Mouse (Mus musculus) embryonic facial prominence, embryonic 15.5 days (tissue): ENCODE data around the gene P4ha1. TPM values are rescaled to one million over a fixed set of nuclear protein-coding genes. Genes with fewer than 3 reads are reported as not detected.

Experiments used
- ATAC-seq: fragments of 200-750 bp; cut with Nextera tagmentation; 2 replicates; pipeline ENCODE4 v1.8.0; 2017; ENCODE audit warnings: low read depth, moderate TSS enrichment; ENCODE audit not compliant: insufficient number of reproducible peaks, low FRiP score, low TSS enrichment
- H3K27ac ChIP-seq: fragments of 300-500 bp; sonication (generic); replicated peaks from 2 replicates; pipeline ENCODE4 v1.5.1; 2015; ENCODE audit warnings: mild to moderate bottlenecking, inconsistent platforms
- H3K27me3 ChIP-seq: fragments of 300-500 bp; sonication (generic); 2 replicates; pipeline ENCODE4 v1.6.1; 2015; ENCODE audit warnings: inconsistent platforms
- H3K36me3 ChIP-seq: fragments of 300-500 bp; sonication (generic); 2 replicates; pipeline ENCODE4 v1.6.1; 2015; ENCODE audit warnings: mild to moderate bottlenecking, inconsistent platforms
- H3K4me1 ChIP-seq: fragments of 300-500 bp; sonication (generic); 2 replicates; pipeline ENCODE4 v1.6.1; 2015; ENCODE audit warnings: inconsistent platforms
- H3K4me2 ChIP-seq: fragments of 300-500 bp; sonication (generic); replicated peaks from 2 replicates; pipeline ENCODE4 v1.6.1; 2015; ENCODE audit warnings: mild to moderate bottlenecking, inconsistent platforms
- H3K4me3 ChIP-seq: fragments of 300-500 bp; sonication (generic); replicated peaks from 2 replicates; pipeline ENCODE4 v1.5.1; 2015; ENCODE audit warnings: mild to moderate bottlenecking, inconsistent platforms
- H3K9ac ChIP-seq: fragments of 300-500 bp; sonication (generic); 2 replicates; pipeline ENCODE4 v1.6.1; 2015; ENCODE audit warnings: inconsistent platforms
- H3K9me3 ChIP-seq: fragments of 300-500 bp; sonication (generic); replicated peaks from 2 replicates; pipeline ENCODE4 v1.6.1; 2016; ENCODE audit warnings: inconsistent platforms
- WGBS: fragments of 180-500 bp; shearing (Covaris S2); methylation state at CpG from one replicate; pipeline ENCODE4 v1.1.7; 2015; 5-methylcytosine and 5-hydroxymethylcytosine counted together
- polyA plus RNA-seq: library from polyadenylated mRNA; unstranded; fragments of >200 nt; fragmentation: Nextera tagmentation; extraction: Ambion mirVana; gene quantifications from 2 replicates; pipeline ENCODE4 v1.2.1, GENCODE M21; 2015

Gene P4ha1
- polyA plus RNA-seq, 1 experiment from 2014 or later: 123 TPM

DNA sequence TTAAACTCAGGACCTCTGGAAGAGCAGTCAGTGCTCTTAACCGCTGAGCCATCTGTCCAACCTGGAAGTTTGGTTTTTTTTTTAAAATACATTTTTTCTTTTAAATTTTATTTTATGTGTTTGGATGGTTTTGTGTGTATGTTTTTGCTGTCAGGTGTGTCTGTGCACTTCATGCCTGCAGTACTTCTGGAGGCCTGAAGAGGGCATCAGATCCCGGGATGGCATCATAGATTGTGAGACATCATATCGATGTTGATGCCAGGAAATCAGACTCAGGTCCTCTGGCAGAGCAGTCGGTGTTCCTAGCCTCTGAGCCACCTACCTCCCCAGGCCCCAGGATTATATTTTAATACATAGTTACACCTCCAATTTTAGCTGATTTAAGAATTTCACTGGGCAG, 90.6 kb downstream of the P4ha1 start:
- Histone ChIP-seq H3K4me1 (no peaks in the 10 kb centered on the region), H3K27me3 (no peaks in the 10 kb centered on the region), H3K36me3 (no peaks in the 10 kb centered on the region), H3K9ac (no peak overlapping the region), H3K27ac (no peak overlapping the region), H3K4me3 (no peak overlapping the region), H3K9me3 (no peaks in the 10 kb centered on the region), H3K4me2 (no peak overlapping the region)
- 87% methylated on average over 4 of the region's 4 CpGs for WGBS
- no peak for ATAC-seq

DNA sequence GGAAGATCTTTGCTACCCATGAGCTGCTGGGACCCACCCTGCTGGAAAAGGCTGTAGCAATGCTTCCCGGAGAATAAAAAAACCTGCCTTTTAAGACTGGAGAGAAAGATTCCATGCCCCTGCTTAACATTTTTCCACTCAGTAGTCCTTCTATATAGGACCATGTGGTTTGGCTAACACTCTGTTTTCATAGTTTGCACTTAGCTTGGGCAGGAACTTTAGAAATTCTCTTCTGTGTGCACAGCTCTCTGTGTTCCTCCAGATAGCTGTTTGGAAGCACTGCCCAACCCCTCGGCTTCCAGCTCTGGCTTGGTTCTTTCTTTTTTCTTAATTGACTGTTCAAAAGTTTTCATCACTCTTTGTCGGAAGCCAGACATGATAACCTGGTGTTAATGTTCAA, 93.5 kb downstream of the P4ha1 start:
- no peak for ATAC-seq
- H3K9me3 ChIP-seq: no peaks in the 10 kb centered on the region
- H3K4me2 ChIP-seq: no peak overlapping the region
- no peaks in the 10 kb centered on the region for H3K27me3 ChIP-seq
- WGBS: 75% methylated on average over 3 of the region's 3 CpGs
- H3K27ac ChIP-seq: no peak overlapping the region
- no peak overlapping the region for H3K4me3 ChIP-seq
- no peaks in the 10 kb centered on the region for H3K4me1 ChIP-seq
- no peaks in the 10 kb centered on the region for H3K36me3 ChIP-seq
- no peak overlapping the region for H3K9ac ChIP-seq

DNA sequence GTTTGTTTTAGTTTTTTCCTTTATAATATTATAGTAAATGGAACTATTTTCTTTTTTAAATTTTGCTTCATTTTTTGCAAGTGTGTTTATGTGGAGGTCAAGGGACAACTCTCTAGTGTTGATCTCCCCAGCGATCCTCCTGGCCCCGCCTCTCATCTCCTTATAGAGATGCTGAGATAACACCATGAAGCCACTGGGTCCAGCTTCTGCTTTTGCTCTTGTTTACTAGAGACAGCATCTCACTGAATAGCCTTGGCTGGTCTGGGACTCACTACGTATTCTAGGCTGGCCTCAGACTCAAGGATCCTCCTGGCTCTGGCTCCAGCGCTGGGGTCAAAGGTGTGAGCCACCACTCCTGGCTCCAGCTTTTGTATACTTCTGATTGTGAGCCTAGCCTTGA, 96.4 kb downstream of the P4ha1 start:
- no peak for ATAC-seq
- no peak overlapping the region for H3K9ac ChIP-seq
- H3K4me2 ChIP-seq: no peak overlapping the region
- H3K27ac ChIP-seq: no peak overlapping the region
- no peaks in the 10 kb centered on the region for H3K27me3 ChIP-seq
- H3K4me3 ChIP-seq: no peak overlapping the region
- no peaks in the 10 kb centered on the region for H3K36me3 ChIP-seq
- no peaks in the 10 kb centered on the region for H3K9me3 ChIP-seq
- WGBS: 91% methylated on average over 4 of the region's 4 CpGs
- H3K4me1 ChIP-seq: no peaks in the 10 kb centered on the region

Other genes starting within 250 kb of the P4ha1 start
- 39.1 and 41.7 TPM in 2 replicates for gene Sept10, start 101.4 kb upstream of the P4ha1 start, polyA plus RNA-seq
- 15.0 and 17.8 TPM in 2 replicates for gene Sowahc, start 101.3 kb upstream of the P4ha1 start, polyA plus RNA-seq
- gene Gm10273, start 72.3 kb downstream of the P4ha1 start, polyA plus RNA-seq: 9.1 TPM in 1 of 2 replicates, not detected in the other
- 0.20 TPM in 1 of 2 replicates, not detected in the other for gene Pla2g12b, start 80.4 kb downstream of the P4ha1 start, polyA plus RNA-seq
- 0.40 and 0.62 TPM in 2 replicates for gene Oit3, start 118.5 kb downstream of the P4ha1 start, polyA plus RNA-seq